Mouse (Mus musculus) embryonic facial prominence, embryonic 10.5 days (tissue): Measurements from ENCODE around the gene Ankrd61. TPM values are rescaled to one million over a fixed set of nuclear protein-coding genes. Genes with fewer than 3 reads are reported as not detected.
A peak's percentile ranks its signal among the peaks of the same experiment; 100 is the strongest.

Experiments used
- DNase-seq: peaks from one replicate; pipeline ENCODE4 v3.0.0-alpha.2; 2017; ENCODE audit warnings: low spot score
- H3K27ac ChIP-seq: fragments of 300-500 bp; sonication (generic); replicated peaks from 2 replicates; pipeline ENCODE4 v1.5.1; 2016; ENCODE audit warnings: mild to moderate bottlenecking
- H3K27me3 ChIP-seq: fragments of 300-500 bp; sonication (generic); replicated peaks from 2 replicates; pipeline ENCODE4 v1.6.1; 2016; ENCODE audit warnings: low read depth, mild to moderate bottlenecking; ENCODE audit not compliant: poor library complexity, severe bottlenecking
- H3K36me3 ChIP-seq: fragments of 300-500 bp; sonication (generic); replicated peaks from 2 replicates; pipeline ENCODE4 v1.6.1; 2016; ENCODE audit warnings: mild to moderate bottlenecking, moderate library complexity
- H3K4me1 ChIP-seq: fragments of 300-500 bp; sonication (generic); 2 replicates; pipeline ENCODE4 v1.6.1; 2016
- H3K4me3 ChIP-seq: fragments of 300-500 bp; sonication (generic); 2 replicates; pipeline ENCODE4 v1.5.1; 2016; ENCODE audit warnings: mild to moderate bottlenecking, moderate library complexity
- H3K9me3 ChIP-seq: fragments of 300-500 bp; sonication (generic); 2 replicates; pipeline ENCODE4 v1.6.1; 2016; ENCODE audit warnings: mild to moderate bottlenecking
- WGBS: fragments of 180-500 bp; shearing (Covaris S2); methylation state at CpG from one replicate; pipeline ENCODE4 v1.1.7; 2016; 5-methylcytosine and 5-hydroxymethylcytosine counted together
- polyA plus RNA-seq: library from polyadenylated mRNA; unstranded; fragments of >200 nt; fragmentation: Nextera tagmentation; extraction: Ambion mirVana; gene quantifications from 2 replicates; pipeline ENCODE4 v1.2.1, GENCODE M21; 2016

Ankrd61 gene
- polyA plus RNA-seq, result 0.21 and 0.37 TPM in 2 replicates

GRCm38 (mm10) chr5:143897635-143898330 lies at the start of gene Ankrd61:
Gene Ankrd61, minus strand, starts transcription at chr5:143897685.
- DNase-seq, result no peak
- WGBS, result 85% methylated on average over 14 of the region's 14 CpGs
- H3K9me3 ChIP-seq, result no peaks in the 10 kb centered on the region

GRCm38 (mm10) chr5:143943231-143944125 lies 46.0 kb upstream of the Ankrd61 start:
- WGBS, result 90% methylated on average over 14 of the region's 14 CpGs
- H3K9me3 ChIP-seq, result no peaks in the 10 kb centered on the region
- H3K36me3 ChIP-seq, result no peaks in the 10 kb centered on the region
- H3K27me3 ChIP-seq, result no peaks in the 10 kb centered on the region
- H3K4me1 ChIP-seq, result peaks cover 3% of the 10 kb centered on the region; the same call in 1 of the 2 replicates
- no peak overlapping the region for H3K27ac ChIP-seq
- no peak overlapping the region for H3K4me3 ChIP-seq
- no peak for DNase-seq

More at GRCm38 (mm10) chr5:143897635-143898330, at the start of gene Ankrd61:
- Histone ChIP-seq H3K27ac (no peak within 1 kb of the TSS), H3K4me3 (no peak within 1 kb of the TSS), H3K36me3 (peaks cover 89% of the 10 kb centered on the region), H3K4me1 (no peaks in the 10 kb centered on the region), H3K27me3 (no peaks in the 10 kb centered on the region)

GRCm38 (mm10) chr5:143941588-143941987 lies 44.1 kb upstream of the Ankrd61 start:
- Histone ChIP-seq H3K27me3 (no peaks in the 10 kb centered on the region), H3K36me3 (no peaks in the 10 kb centered on the region), H3K27ac (no peak overlapping the region), H3K9me3 (no peaks in the 10 kb centered on the region), H3K4me1 (peaks cover 3% of the 10 kb centered on the region; the same call in 1 of the 2 replicates), H3K4me3 (no peak overlapping the region)
- WGBS, result 15% methylated on average over 10 of the region's 10 CpGs
- no peak for DNase-seq

- no peaks in the 10 kb centered on the region for H3K27me3 ChIP-seq
- no peak for DNase-seq
- WGBS, result 86% methylated on average over 9 of the region's 9 CpGs
- H3K4me3 ChIP-seq, result no peak overlapping the region
- no peak overlapping the region for H3K27ac ChIP-seq
- H3K36me3 ChIP-seq, result peaks cover 14% of the 10 kb centered on the region
- H3K9me3 ChIP-seq, result no peaks in the 10 kb centered on the region
- peaks cover 8% of the 10 kb centered on the region for H3K4me1 ChIP-seq
These were observed 38.7 kb upstream of the Ankrd61 start for GRCm38 (mm10) chr5:143936156-143936555.

- WGBS, result 87% methylated on average over 1 of the region's 1 CpGs
- no peak overlapping the region for H3K4me3 ChIP-seq
- no peak for DNase-seq
These were observed 36.4 kb upstream of the Ankrd61 start for GRCm38 (mm10) chr5:143933875-143934274.

GRCm38 (mm10) chr5:143933414-143933813 lies 35.9 kb upstream of the Ankrd61 start:
- no peak for DNase-seq
- WGBS, result 85% methylated on average over 11 of the region's 11 CpGs
- no peak overlapping the region for H3K27ac ChIP-seq
- H3K36me3 ChIP-seq, result peaks cover 42% of the 10 kb centered on the region
- no peaks in the 10 kb centered on the region for H3K9me3 ChIP-seq
- no peak overlapping the region for H3K4me3 ChIP-seq
- H3K4me1 ChIP-seq, result peaks cover 8% of the 10 kb centered on the region
- H3K27me3 ChIP-seq, result no peaks in the 10 kb centered on the region

More at GRCm38 (mm10) chr5:143933875-143934274, 36.4 kb upstream of the Ankrd61 start:
- Histone ChIP-seq H3K36me3 (peaks cover 37% of the 10 kb centered on the region), H3K9me3 (no peaks in the 10 kb centered on the region), H3K27me3 (no peaks in the 10 kb centered on the region), H3K4me1 (peaks cover 8% of the 10 kb centered on the region), H3K27ac (no peak overlapping the region)

- H3K4me1 ChIP-seq, result peaks cover 8% of the 10 kb centered on the region
- no peaks in the 10 kb centered on the region for H3K27me3 ChIP-seq
- H3K9me3 ChIP-seq, result no peaks in the 10 kb centered on the region
- peaks cover 48% of the 10 kb centered on the region for H3K36me3 ChIP-seq
- peak; percentile 32 for DNase-seq
- peak within 1 kb of the TSS; percentile 27 for H3K4me3 ChIP-seq
- no peak within 1 kb of the TSS for H3K27ac ChIP-seq
- 16% methylated on average over 8 of the region's 8 CpGs for WGBS
These were observed 35.3 kb upstream of the Ankrd61 start, which contains the start of gene Rsph10b for GRCm38 (mm10) chr5:143932831-143933230. Gene Rsph10b, plus strand, starts transcription at chr5:143933035.

- Histone ChIP-seq H3K36me3 (peaks cover 56% of the 10 kb centered on the region), H3K4me1 (peaks cover 8% of the 10 kb centered on the region), H3K27me3 (no peaks in the 10 kb centered on the region), H3K27ac (no peak overlapping the region), H3K9me3 (no peaks in the 10 kb centered on the region), H3K4me3 (no peak overlapping the region)
- 83% methylated on average over 6 of the region's 6 CpGs for WGBS
- DNase-seq, result no peak
These were observed 34.5 kb upstream of the Ankrd61 start for GRCm38 (mm10) chr5:143931863-143932580.

GRCm38 (mm10) chr5:143930656-143931055 lies 33.2 kb upstream of the Ankrd61 start:
- Histone ChIP-seq H3K9me3 (no peaks in the 10 kb centered on the region), H3K27ac (no peak overlapping the region), H3K36me3 (peaks cover 69% of the 10 kb centered on the region), H3K27me3 (no peaks in the 10 kb centered on the region), H3K4me1 (peaks cover 8% of the 10 kb centered on the region), H3K4me3 (no peak overlapping the region)
- 93% methylated on average over 12 of the region's 12 CpGs for WGBS
- no peak for DNase-seq

GRCm38 (mm10) chr5:143929291-143929690 lies 31.8 kb upstream of the Ankrd61 start:
- no peak overlapping the region for H3K27ac ChIP-seq
- H3K36me3 ChIP-seq, result peaks cover 83% of the 10 kb centered on the region
- 86% methylated on average over 4 of the region's 4 CpGs for WGBS
- H3K4me1 ChIP-seq, result peaks cover 8% of the 10 kb centered on the region
- DNase-seq, result no peak
- H3K27me3 ChIP-seq, result no peaks in the 10 kb centered on the region
- no peaks in the 10 kb centered on the region for H3K9me3 ChIP-seq
- H3K4me3 ChIP-seq, result no peak overlapping the region

GRCm38 (mm10) chr5:143927875-143928274 lies 30.4 kb upstream of the Ankrd61 start, which contains the start of gene Gm42421:
Gene Gm42421, plus strand, starts transcription at chr5:143928175.
- Histone ChIP-seq H3K4me3 (no peak within 1 kb of the TSS), H3K4me1 (peaks cover 6% of the 10 kb centered on the region), H3K36me3 (peaks cover 97% of the 10 kb centered on the region), H3K9me3 (no peaks in the 10 kb centered on the region), H3K27ac (no peak within 1 kb of the TSS), H3K27me3 (no peaks in the 10 kb centered on the region)
- WGBS, result 95% methylated on average over 8 of the region's 8 CpGs
- no peak for DNase-seq
